Mouse (Mus musculus): Measurements from ENCODE around the gene Astn1.

GRCm38 (mm10) chr1:158500140-158500539, 138.1 kb downstream of the Astn1 start:
- TF ChIP-seq POLR2A (IDR thresholded peaks at IDR 0.05; ENCODE audit: low read depth, low read length) (no peak), CTCF (IDR thresholded peaks at IDR 0.05; ENCODE audit: extremely low read depth, insufficient read depth, insufficient read length, insufficient replicate concordance) (no peak)

All from spleen, adult 2 months (tissue).